Mouse (Mus musculus) heart, embryonic 15.5 days (tissue): ENCODE data around the gene Cenpb. TPM values are rescaled to one million over a fixed set of nuclear protein-coding genes. Genes with fewer than 3 reads are reported as not detected.

Experiments
- polyA plus RNA-seq: library from polyadenylated mRNA; unstranded; fragments of >200 nt; fragmentation: Nextera tagmentation; extraction: Ambion mirVana; gene quantifications from 2 replicates; pipeline ENCODE4 v1.2.1, GENCODE M21; 2015

The Cenpb gene
- polyA plus RNA-seq, 1 experiment from 2014 or later: 7.5 TPM

Other genes starting within 250 kb of the Cenpb start
- gene Gfra4, start 137.0 kb downstream of the Cenpb start, polyA plus RNA-seq: 2.8 and 4.7 TPM in 2 replicates
- gene Adam33, start 116.3 kb downstream of the Cenpb start, polyA plus RNA-seq: 13.5 and 16.5 TPM in 2 replicates
- 0.43 and 0.61 TPM in 2 replicates for gene Siglec1, start 93.3 kb downstream of the Cenpb start, polyA plus RNA-seq
- 10.0 and 11.4 TPM in 2 replicates for gene Hspa12b, start 52.8 kb downstream of the Cenpb start, polyA plus RNA-seq
- gene Gm11037, start 46.6 kb downstream of the Cenpb start, polyA plus RNA-seq: not detected in 2 replicates
- 59.5 and 71.3 TPM in 2 replicates for gene 1700037H04Rik, start 20.0 kb downstream of the Cenpb start, polyA plus RNA-seq
- gene Cdc25b, start 6.9 kb upstream of the Cenpb start, polyA plus RNA-seq: 49.9 and 61.4 TPM in 2 replicates
- gene Spef1, start 7.2 kb upstream of the Cenpb start, polyA plus RNA-seq: 1.9 and 2.0 TPM in 2 replicates
- 35.5 and 40.2 TPM in 2 replicates for gene Ap5s1, start 27.0 kb upstream of the Cenpb start, polyA plus RNA-seq
- 21.9 and 26.0 TPM in 2 replicates for gene Mavs, start 54.0 kb upstream of the Cenpb start, polyA plus RNA-seq
- gene Pank2, start 82.4 kb upstream of the Cenpb start, polyA plus RNA-seq: 24.2 and 24.4 TPM in 2 replicates
- 2.0 and 2.3 TPM in 2 replicates for gene Rnf24, start 172.8 kb upstream of the Cenpb start, polyA plus RNA-seq